Mouse (Mus musculus) bone marrow, adult 2 months (tissue): ENCODE measurements around the gene Macrod2.

Experiments used
- CTCF ChIP-seq: fragments of 200-500 bp; IDR thresholded peaks from 2 replicates; pipeline ENCODE4 v1.5.1; 2011; ENCODE audit warnings: low read length, control low read depth; ENCODE audit not compliant: control insufficient read depth, insufficient read depth
- POLR2A ChIP-seq: fragments of 200-500 bp; IDR thresholded peaks from 2 replicates; pipeline ENCODE4 v1.6.1; 2011; ENCODE audit warnings: low read depth, mild to moderate bottlenecking, control low read depth, low read length, borderline replicate concordance; ENCODE audit not compliant: control insufficient read depth

- TF ChIP-seq CTCF (no peak), POLR2A (no peak)
These were observed 345.4 kb downstream of the Macrod2 start for GRCm38 (mm10) chr2:140740511-140740910.
